Mouse (Mus musculus): ENCODE data around the gene Lgals3bp. TPM values are rescaled to one million over a fixed set of nuclear protein-coding genes. Genes with fewer than 3 reads are reported as not detected.

Lgals3bp gene
- polyA plus RNA-seq, 1 experiment from 2014 or later, result 3.0 TPM

DNA sequence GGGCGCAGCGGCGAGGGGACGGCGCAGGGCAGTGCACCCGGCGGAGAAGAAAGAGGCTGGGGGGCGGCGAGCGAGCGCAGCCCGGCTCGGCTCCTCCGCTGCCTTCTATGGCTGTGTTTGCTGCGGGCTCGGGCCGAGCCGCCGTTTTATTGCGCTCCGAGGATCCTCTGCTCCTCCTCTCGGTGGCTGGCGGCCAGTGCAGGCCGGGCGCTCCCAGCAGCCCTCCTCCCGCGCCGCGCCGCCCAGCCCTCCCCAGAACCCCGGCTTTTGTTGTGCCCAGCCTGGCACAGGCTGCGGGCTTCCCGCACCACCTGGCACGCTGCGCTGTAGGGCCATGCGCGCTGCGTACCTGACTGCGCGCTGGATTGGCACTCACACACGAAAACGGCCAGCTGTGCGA, 46.7 kb downstream of the Lgals3bp start:
- peak; percentile 96 for ATAC-seq
- Histone ChIP-seq H3K4me3 (ENCODE audit: low read depth, low read length) (peak overlapping the region; percentile 78), H3K9ac (ENCODE audit: low read length) (peak overlapping the region; percentile 96), H3K9me3 (replicated peaks; ENCODE audit: control insufficient read depth, low read length) (no peaks in the 10 kb centered on the region), H3K36me3 (ENCODE audit: control insufficient read depth, insufficient read depth, low read length) (no peaks in the 10 kb centered on the region), H3K27ac (ENCODE audit: low read depth, low read length) (peak overlapping the region; percentile 90), H3K4me1 (ENCODE audit: control insufficient read depth, insufficient read depth, low read length) (peaks cover 16% of the 10 kb centered on the region; the same call in 1 of the 2 replicates), H3K4me2 (ENCODE audit: low read length) (peak overlapping the region; percentile 83), H3K27me3 (replicated peaks; ENCODE audit: control insufficient read depth, insufficient read depth, low read length) (no peaks in the 10 kb centered on the region)
- WGBS, result under 1% methylated on average over 32 of the region's 43 CpGs
- peak; percentile 93 for DNase-seq (ENCODE audit: low spot score)

DNA sequence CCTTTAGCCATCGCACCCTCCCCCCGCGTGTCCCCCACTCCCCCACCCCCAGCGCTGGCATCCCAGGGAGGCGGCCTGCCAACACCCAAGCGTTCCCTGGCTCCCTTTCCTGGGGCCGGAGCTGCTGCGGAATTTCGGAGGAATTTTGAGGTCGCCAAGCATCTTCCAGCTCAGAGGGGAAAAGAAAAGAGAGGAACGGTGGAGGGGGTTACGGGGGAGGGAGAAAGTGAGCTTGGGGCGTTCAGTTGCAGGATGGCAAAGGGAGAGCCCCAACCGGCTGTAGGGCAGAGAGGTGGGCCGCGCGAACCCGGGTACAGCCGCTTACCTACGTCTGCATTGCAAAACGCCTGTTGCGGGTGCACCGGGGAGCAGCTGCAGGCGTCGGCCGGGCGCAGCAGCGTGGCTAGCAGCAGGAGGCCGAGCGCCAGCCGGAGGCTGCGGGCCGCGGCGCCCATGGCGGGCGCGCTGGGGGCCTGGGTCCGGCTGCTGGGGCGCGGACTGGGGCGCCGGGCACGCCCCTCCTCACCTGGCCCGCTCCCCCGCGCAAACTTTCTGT, 47.2 kb downstream of the Lgals3bp start:
- WGBS, result under 1% methylated on average over 40 of the region's 47 CpGs
- ATAC-seq, result peak; percentile 52; the same call in 1 of the 2 replicates
- H3K4me2 ChIP-seq (ENCODE audit: low read length), result peak overlapping the region; percentile 83

DNA sequence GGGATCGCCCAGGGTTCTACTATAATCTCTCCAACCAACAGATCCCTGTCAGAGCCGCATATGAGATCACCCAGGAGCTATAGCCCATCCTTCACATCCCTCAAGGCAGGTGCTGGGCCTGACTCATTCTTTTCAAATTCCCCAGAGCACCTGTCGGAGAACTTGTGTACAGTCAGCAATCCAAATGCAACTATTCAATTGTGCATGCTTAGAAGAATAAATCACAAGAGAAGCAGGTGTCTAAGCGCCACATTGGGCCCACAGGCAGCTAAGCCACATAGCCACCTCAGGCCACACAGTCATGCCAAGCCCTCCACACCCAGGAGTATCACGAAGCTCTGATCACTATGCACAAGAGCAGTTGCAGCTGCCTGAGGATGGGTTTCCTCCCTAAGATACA, 52.4 kb downstream of the Lgals3bp start:
- H3K27me3 ChIP-seq (replicated peaks; ENCODE audit: control insufficient read depth, insufficient read depth, low read length), result no peaks in the 10 kb centered on the region
- H3K27ac ChIP-seq (ENCODE audit: low read depth, low read length), result no peak overlapping the region
- no peaks in the 10 kb centered on the region for H3K36me3 ChIP-seq (ENCODE audit: control insufficient read depth, insufficient read depth, low read length)
- no peak for DNase-seq (ENCODE audit: low spot score)
- 92% methylated on average over 5 of the region's 5 CpGs for WGBS
- H3K9me3 ChIP-seq (replicated peaks; ENCODE audit: control insufficient read depth, low read length), result no peaks in the 10 kb centered on the region
- H3K4me2 ChIP-seq (ENCODE audit: low read length), result no peak overlapping the region
- H3K4me1 ChIP-seq (ENCODE audit: control insufficient read depth, insufficient read depth, low read length), result peaks cover 23% of the 10 kb centered on the region
- H3K4me3 ChIP-seq (ENCODE audit: low read depth, low read length), result no peak overlapping the region
- ATAC-seq, result no peak
- no peak overlapping the region for H3K9ac ChIP-seq (ENCODE audit: low read length)

More for the DNA sequence above, 47.2 kb downstream of the Lgals3bp start:
- DNase-seq (ENCODE audit: low spot score), result peak; percentile 39
- Histone ChIP-seq H3K9me3 (replicated peaks; ENCODE audit: control insufficient read depth, low read length) (no peaks in the 10 kb centered on the region), H3K9ac (ENCODE audit: low read length) (peak overlapping the region; percentile 96), H3K4me3 (ENCODE audit: low read depth, low read length) (peak overlapping the region; percentile 78), H3K27ac (ENCODE audit: low read depth, low read length) (peak overlapping the region; percentile 90), H3K27me3 (replicated peaks; ENCODE audit: control insufficient read depth, insufficient read depth, low read length) (no peaks in the 10 kb centered on the region), H3K4me1 (ENCODE audit: control insufficient read depth, insufficient read depth, low read length) (peaks cover 16% of the 10 kb centered on the region; the same call in 1 of the 2 replicates), H3K36me3 (ENCODE audit: control insufficient read depth, insufficient read depth, low read length) (no peaks in the 10 kb centered on the region)

DNA sequence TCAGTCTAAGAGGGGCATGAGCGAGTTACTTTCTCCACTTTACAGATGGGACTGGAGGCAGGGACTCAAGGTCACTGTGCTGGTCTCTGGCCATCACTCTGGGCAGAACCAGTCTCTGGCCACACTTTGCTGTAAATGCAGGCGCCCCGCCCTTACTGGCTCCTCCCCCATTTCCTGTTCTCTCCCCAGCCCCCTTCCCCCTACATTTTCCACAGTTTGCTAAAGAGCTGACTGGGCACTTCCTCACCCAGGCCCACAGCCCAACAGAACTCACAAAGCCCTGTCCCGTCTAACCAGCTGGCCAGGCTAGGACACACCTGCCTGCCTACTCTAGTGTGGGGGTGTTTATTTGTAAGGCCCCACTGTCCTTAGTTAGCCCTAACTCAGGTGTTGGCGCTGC, 53.0 kb downstream of the Lgals3bp start:
- no peak for ATAC-seq
- Histone ChIP-seq H3K27ac (ENCODE audit: low read depth, low read length) (no peak overlapping the region), H3K36me3 (ENCODE audit: control insufficient read depth, insufficient read depth, low read length) (no peaks in the 10 kb centered on the region), H3K4me1 (ENCODE audit: control insufficient read depth, insufficient read depth, low read length) (peaks cover 19% of the 10 kb centered on the region), H3K4me3 (ENCODE audit: low read depth, low read length) (no peak overlapping the region), H3K4me2 (ENCODE audit: low read length) (no peak overlapping the region), H3K9ac (ENCODE audit: low read length) (no peak overlapping the region), H3K27me3 (replicated peaks; ENCODE audit: control insufficient read depth, insufficient read depth, low read length) (no peaks in the 10 kb centered on the region), H3K9me3 (replicated peaks; ENCODE audit: control insufficient read depth, low read length) (no peaks in the 10 kb centered on the region)
- DNase-seq (ENCODE audit: low spot score), result no peak
- 80% methylated on average over 5 of the region's 5 CpGs for WGBS

DNA sequence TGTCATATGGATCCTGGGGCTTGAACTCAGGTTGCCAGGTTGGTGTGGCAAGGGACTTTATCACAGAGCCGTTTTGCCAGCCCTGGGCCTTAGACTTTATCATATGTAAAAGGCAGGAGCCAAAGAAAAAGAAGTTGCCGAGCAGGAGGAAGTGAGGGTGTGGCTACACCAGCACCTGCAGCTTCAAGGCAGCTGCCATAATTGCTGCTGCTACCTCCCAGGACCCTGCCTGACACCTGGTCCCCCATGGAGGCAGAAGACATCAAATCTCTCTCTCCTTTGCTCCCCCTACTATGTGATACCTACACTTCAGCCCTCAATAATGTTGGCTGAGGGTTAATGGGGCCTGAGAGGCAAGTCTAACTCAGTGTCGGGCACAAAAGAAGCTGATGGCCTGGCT, 53.5 kb downstream of the Lgals3bp start:
- no peaks in the 10 kb centered on the region for H3K27me3 ChIP-seq (replicated peaks; ENCODE audit: control insufficient read depth, insufficient read depth, low read length)
- DNase-seq (ENCODE audit: low spot score), result no peak
- H3K4me1 ChIP-seq (ENCODE audit: control insufficient read depth, insufficient read depth, low read length), result peaks cover 17% of the 10 kb centered on the region
- no peaks in the 10 kb centered on the region for H3K9me3 ChIP-seq (replicated peaks; ENCODE audit: control insufficient read depth, low read length)
- H3K9ac ChIP-seq (ENCODE audit: low read length), result no peak overlapping the region
- no peak overlapping the region for H3K27ac ChIP-seq (ENCODE audit: low read depth, low read length)
- no peak overlapping the region for H3K4me2 ChIP-seq (ENCODE audit: low read length)
- H3K36me3 ChIP-seq (ENCODE audit: control insufficient read depth, insufficient read depth, low read length), result no peaks in the 10 kb centered on the region
- ATAC-seq, result no peak
- WGBS, result 69% methylated on average over 3 of the region's 3 CpGs
- H3K4me3 ChIP-seq (ENCODE audit: low read depth, low read length), result no peak overlapping the region

DNA sequence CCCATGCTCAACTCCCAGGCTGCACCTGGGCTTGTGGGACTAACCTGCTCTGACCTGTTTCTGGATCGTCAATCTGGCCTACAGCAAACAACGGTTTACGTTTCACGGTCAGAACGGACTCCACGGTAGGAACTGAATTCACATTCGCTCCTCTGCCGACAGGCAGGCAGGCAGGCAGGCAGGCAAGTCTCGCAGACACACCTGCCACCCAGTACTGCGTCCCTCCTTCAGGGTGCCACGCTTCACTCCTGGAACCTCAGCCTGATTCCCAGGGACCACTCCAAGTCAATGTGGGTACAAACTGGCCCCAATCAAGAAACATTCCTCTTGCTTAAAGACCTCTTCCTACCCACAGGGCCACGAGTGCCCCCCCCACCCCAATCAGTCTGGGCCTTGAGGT, 54.0 kb downstream of the Lgals3bp start:
- Histone ChIP-seq H3K9me3 (replicated peaks; ENCODE audit: control insufficient read depth, low read length) (no peaks in the 10 kb centered on the region), H3K9ac (ENCODE audit: low read length) (no peak overlapping the region), H3K36me3 (ENCODE audit: control insufficient read depth, insufficient read depth, low read length) (no peaks in the 10 kb centered on the region), H3K27ac (ENCODE audit: low read depth, low read length) (no peak overlapping the region), H3K4me2 (ENCODE audit: low read length) (no peak overlapping the region), H3K4me1 (ENCODE audit: control insufficient read depth, insufficient read depth, low read length) (peaks cover 14% of the 10 kb centered on the region), H3K4me3 (ENCODE audit: low read depth, low read length) (no peak overlapping the region), H3K27me3 (replicated peaks; ENCODE audit: control insufficient read depth, insufficient read depth, low read length) (no peaks in the 10 kb centered on the region)
- ATAC-seq (no peak), DNase-seq (ENCODE audit: low spot score) (no peak)
- 87% methylated on average over 12 of the region's 12 CpGs for WGBS

DNA sequence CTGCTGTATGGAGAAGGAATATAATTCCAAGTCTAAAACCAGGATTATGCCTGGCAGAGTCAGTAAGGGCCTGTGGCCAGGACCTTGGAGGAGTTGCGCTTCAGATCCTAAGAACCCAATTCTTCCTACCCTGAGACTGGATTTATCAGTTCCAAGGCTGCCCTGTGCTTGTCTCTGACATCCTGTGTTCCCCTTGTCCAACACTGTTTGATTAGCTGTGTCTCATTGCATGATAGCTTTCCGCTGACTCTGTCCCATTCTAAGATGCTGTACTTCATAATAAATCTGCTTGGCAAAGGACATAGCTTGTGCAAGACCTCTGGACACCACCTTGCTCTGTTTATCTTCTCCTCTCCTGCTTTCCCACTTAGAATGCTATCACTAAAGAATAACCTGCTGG, 54.5 kb downstream of the Lgals3bp start:
- Histone ChIP-seq H3K36me3 (ENCODE audit: control insufficient read depth, insufficient read depth, low read length) (no peaks in the 10 kb centered on the region), H3K4me2 (ENCODE audit: low read length) (no peak overlapping the region), H3K27ac (ENCODE audit: low read depth, low read length) (no peak overlapping the region), H3K4me1 (ENCODE audit: control insufficient read depth, insufficient read depth, low read length) (peaks cover 19% of the 10 kb centered on the region), H3K9me3 (replicated peaks; ENCODE audit: control insufficient read depth, low read length) (no peaks in the 10 kb centered on the region), H3K4me3 (ENCODE audit: low read depth, low read length) (no peak overlapping the region), H3K27me3 (replicated peaks; ENCODE audit: control insufficient read depth, insufficient read depth, low read length) (no peaks in the 10 kb centered on the region), H3K9ac (ENCODE audit: low read length) (no peak overlapping the region)
- DNase-seq (ENCODE audit: low spot score) (no peak), ATAC-seq (no peak)
- WGBS, result 96% methylated on average over 2 of the region's 2 CpGs

DNA sequence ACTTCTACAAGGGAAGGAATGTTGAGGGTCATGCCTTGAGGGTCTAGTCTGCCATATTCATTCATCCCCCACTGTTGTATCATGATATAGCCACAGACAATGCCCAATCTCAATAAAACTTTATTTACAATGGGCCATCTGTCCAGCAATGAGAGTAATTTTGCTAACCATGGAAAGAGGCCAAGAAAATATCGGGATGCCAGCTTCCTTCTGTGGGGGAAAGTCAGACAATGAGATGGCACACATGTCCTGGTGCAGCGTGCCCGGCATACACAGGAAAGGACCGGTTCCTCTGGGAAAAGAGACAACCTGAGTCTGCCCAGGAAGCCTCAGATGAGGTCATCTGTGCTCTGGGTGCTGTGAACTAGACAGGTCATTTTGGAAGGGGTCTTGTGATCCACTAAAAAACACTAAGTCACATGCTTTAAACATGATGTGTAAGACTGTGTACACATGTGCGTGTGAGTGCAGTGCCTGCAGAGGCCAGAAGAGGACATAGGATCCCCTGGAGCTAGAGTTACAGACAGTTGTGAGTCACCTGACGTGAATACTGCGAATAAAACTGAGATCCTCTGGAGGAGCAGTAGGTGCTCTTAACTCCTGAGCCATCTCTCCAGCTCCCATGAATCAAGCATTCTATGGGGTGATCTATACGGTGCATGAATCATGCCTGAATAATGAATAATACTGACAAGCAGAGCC, 55.3 kb downstream of the Lgals3bp start:
- Histone ChIP-seq H3K4me3 (ENCODE audit: low read depth, low read length) (no peak overlapping the region), H3K27me3 (replicated peaks; ENCODE audit: control insufficient read depth, insufficient read depth, low read length) (no peaks in the 10 kb centered on the region), H3K9me3 (replicated peaks; ENCODE audit: control insufficient read depth, low read length) (no peaks in the 10 kb centered on the region), H3K9ac (ENCODE audit: low read length) (no peak overlapping the region), H3K36me3 (ENCODE audit: control insufficient read depth, insufficient read depth, low read length) (no peaks in the 10 kb centered on the region), H3K27ac (ENCODE audit: low read depth, low read length) (0 out of 2 replicates have a peak overlapping the region, but pooled peaks have one; percentile 11), H3K4me1 (ENCODE audit: control insufficient read depth, insufficient read depth, low read length) (peaks cover 24% of the 10 kb centered on the region), H3K4me2 (ENCODE audit: low read length) (no peak overlapping the region)
- ATAC-seq, result no peak
- DNase-seq (ENCODE audit: low spot score), result no peak
- WGBS, result 77% methylated on average over 8 of the region's 8 CpGs

DNA sequence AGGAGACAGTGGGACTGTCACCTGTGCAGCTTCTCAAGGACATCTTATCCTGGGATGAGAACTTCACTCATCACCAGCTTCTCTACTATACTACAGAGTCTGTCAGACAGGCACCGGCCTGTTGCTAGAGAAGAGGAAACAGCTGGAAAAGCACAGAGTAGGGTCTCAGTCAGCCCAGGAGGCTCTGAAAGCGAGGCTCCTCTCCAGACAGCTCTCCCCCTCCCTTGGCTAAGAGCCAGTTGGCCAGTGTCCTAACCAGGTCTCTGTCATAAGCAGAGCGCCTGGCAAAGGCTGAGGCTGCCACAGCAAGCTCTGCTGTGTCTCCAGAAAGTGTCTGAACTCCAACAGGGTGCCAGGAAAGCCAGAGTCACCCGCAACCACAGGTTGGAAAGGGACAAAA, 56.2 kb downstream of the Lgals3bp start:
- H3K9ac ChIP-seq (ENCODE audit: low read length), result no peak overlapping the region; the same call in 1 of the 2 replicates
- H3K27me3 ChIP-seq (replicated peaks; ENCODE audit: control insufficient read depth, insufficient read depth, low read length), result no peaks in the 10 kb centered on the region
- no peak overlapping the region for H3K27ac ChIP-seq (ENCODE audit: low read depth, low read length)
- DNase-seq (ENCODE audit: low spot score) (peak; percentile 77), ATAC-seq (peak; percentile 57)
- WGBS, result 46% methylated on average over 4 of the region's 4 CpGs
- H3K4me1 ChIP-seq (ENCODE audit: control insufficient read depth, insufficient read depth, low read length), result peaks cover 24% of the 10 kb centered on the region
- H3K36me3 ChIP-seq (ENCODE audit: control insufficient read depth, insufficient read depth, low read length), result no peaks in the 10 kb centered on the region
- H3K4me3 ChIP-seq (ENCODE audit: low read depth, low read length), result no peak overlapping the region
- no peak overlapping the region for H3K4me2 ChIP-seq (ENCODE audit: low read length)
- H3K9me3 ChIP-seq (replicated peaks; ENCODE audit: control insufficient read depth, low read length), result no peaks in the 10 kb centered on the region

All from forebrain, embryonic 14.5 days (tissue).